Mouse (Mus musculus) hindbrain, embryonic 13.5 days (tissue): ENCODE measurements around the gene Armc8. TPM values are rescaled to one million over a fixed set of nuclear protein-coding genes. Genes with fewer than 3 reads are reported as not detected.
A peak's percentile ranks its signal among the peaks of the same experiment; 100 is the strongest.
"Not testable (repeated sequence)": the region's sequence is repeated elsewhere in the genome, so short reads cannot be mapped to it uniquely, and the experiment has no call there.

Experiments used
- ATAC-seq: fragments of 200-750 bp; cut with Nextera tagmentation; 2 replicates; pipeline ENCODE4 v1.8.0; 2017; ENCODE audit warnings: moderate TSS enrichment; ENCODE audit not compliant: low FRiP score
- H3K27ac ChIP-seq: fragments of 300-500 bp; sonication (generic); 2 replicates; pipeline ENCODE4 v1.5.1; 2015; ENCODE audit warnings: inconsistent platforms, mild to moderate bottlenecking, moderate library complexity
- H3K27me3 ChIP-seq: fragments of 300-500 bp; sonication (generic); 2 replicates; pipeline ENCODE4 v1.6.1; 2015; ENCODE audit warnings: mild to moderate bottlenecking, inconsistent platforms
- H3K36me3 ChIP-seq: fragments of 300-500 bp; sonication (generic); 2 replicates; pipeline ENCODE4 v1.6.1; 2015; ENCODE audit warnings: mild to moderate bottlenecking, inconsistent platforms
- H3K4me1 ChIP-seq: fragments of 300-500 bp; sonication (generic); replicated peaks from 2 replicates; pipeline ENCODE4 v1.6.1; 2015; ENCODE audit warnings: inconsistent platforms
- H3K4me2 ChIP-seq: fragments of 300-500 bp; sonication (generic); 2 replicates; pipeline ENCODE4 v1.6.1; 2015; ENCODE audit warnings: inconsistent platforms, mild to moderate bottlenecking, moderate library complexity
- H3K4me3 ChIP-seq: fragments of 300-500 bp; sonication (generic); 2 replicates; pipeline ENCODE4 v1.5.1; 2015; ENCODE audit warnings: mild to moderate bottlenecking, inconsistent platforms
- H3K9ac ChIP-seq: fragments of 300-500 bp; sonication (generic); 2 replicates; pipeline ENCODE4 v1.6.1; 2015; ENCODE audit warnings: mild to moderate bottlenecking, inconsistent platforms
- H3K9me3 ChIP-seq: fragments of 300-500 bp; sonication (generic); 2 replicates; pipeline ENCODE4 v1.6.1; 2016; ENCODE audit warnings: inconsistent platforms
- WGBS: fragments of 180-500 bp; shearing (Covaris S2); methylation state at CpG from one replicate; pipeline ENCODE4 v1.1.7; 2015; 5-methylcytosine and 5-hydroxymethylcytosine counted together
- polyA plus RNA-seq: library from polyadenylated mRNA; unstranded; fragments of >200 nt; fragmentation: Nextera tagmentation; extraction: Ambion mirVana; gene quantifications from 2 replicates; pipeline ENCODE4 v1.2.1, GENCODE M21; 2015

The Armc8 gene
- 63.7 and 68.9 TPM in 2 replicates for polyA plus RNA-seq

DNA sequence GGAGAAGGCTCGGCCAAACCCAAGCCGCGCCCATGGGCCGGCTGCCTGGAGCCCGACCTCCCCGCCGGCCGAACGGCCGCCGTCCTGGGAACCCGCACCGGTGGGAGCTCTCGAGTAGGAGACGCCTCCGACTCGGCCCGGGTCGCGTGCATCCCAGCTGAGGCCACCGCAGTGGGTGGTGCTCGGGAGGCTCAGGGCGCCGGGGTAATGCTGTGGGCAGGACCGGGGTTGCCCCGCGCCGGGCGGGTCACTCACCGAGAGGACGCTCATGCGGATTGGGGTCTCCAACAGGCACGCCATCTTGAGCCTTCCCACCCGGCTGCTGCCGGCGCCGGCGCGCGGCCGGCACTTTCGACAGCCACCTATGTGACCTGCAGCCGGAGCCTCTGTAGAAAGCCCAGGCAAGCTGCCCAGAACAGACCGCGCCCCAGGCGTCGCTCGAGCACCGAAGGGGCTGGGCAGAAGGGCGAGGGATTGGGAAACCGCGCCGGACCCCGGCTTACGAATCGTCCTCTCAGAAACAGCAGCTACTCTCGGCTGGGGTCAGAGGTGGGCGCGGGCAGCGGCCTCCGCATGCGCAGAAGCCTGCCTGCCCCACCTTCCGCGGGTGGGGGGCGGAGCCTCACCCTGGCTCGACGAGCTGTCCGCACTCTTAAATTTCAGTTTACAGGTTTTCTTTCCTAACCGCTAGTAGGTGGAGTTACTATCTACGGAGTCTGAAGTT lies at the start of gene Armc8:
Armc8 (minus strand) TSS at position 553 of the 724 bp plus-strand sequence.
- peak within 1 kb of the TSS; percentile 97 for H3K27ac ChIP-seq
- H3K9me3 ChIP-seq, result no peaks in the 10 kb centered on the region

DNA sequence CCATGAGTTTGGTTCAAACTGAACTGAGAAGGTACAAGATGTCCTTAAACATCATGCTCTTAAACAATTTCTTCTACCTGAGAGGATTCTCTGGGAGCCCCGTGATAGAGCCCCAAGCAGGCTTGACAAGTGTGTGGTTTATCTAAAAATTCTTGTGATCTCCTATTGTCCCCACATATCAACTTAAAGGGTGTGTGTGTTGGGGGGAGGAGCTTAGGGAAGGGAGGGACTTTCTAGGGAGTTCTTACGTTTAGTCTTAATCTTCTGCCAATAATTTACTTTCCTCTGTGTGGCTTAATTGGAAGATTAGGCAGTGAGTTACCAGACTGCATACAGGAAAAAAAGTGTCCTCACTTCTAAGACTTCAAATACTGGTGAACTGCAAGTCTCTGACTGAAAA lies 43.5 kb upstream of the Armc8 start, which contains the start of gene A4gnt:
A4gnt (plus strand) TSS at position 301 of the 400 bp plus-strand sequence.
- no peaks in the 10 kb centered on the region for H3K36me3 ChIP-seq
- H3K9ac ChIP-seq, result no peak within 1 kb of the TSS
- WGBS, result 77% methylated on average over 2 of the region's 2 CpGs
- H3K27me3 ChIP-seq, result no peaks in the 10 kb centered on the region
- no peaks in the 10 kb centered on the region for H3K4me1 ChIP-seq
- no peak within 1 kb of the TSS for H3K27ac ChIP-seq
- H3K9me3 ChIP-seq, result no peaks in the 10 kb centered on the region
- no peak for ATAC-seq
- no peak within 1 kb of the TSS for H3K4me3 ChIP-seq
- H3K4me2 ChIP-seq, result no peak within 1 kb of the TSS

More for the DNA sequence above, at the start of gene Armc8:
- H3K9ac ChIP-seq, result peak within 1 kb of the TSS; percentile 92
- WGBS, result under 1% methylated on average over 61 of the region's 70 CpGs
- H3K36me3 ChIP-seq, result no peaks in the 10 kb centered on the region
- peaks cover 22% of the 10 kb centered on the region for H3K4me1 ChIP-seq
- peak within 1 kb of the TSS; percentile 97 for H3K4me3 ChIP-seq
- ATAC-seq, result peak; percentile 94
- peaks cover 13% of the 10 kb centered on the region; the same call in 1 of the 2 replicates for H3K27me3 ChIP-seq
- H3K4me2 ChIP-seq, result peak within 1 kb of the TSS; percentile 92

DNA sequence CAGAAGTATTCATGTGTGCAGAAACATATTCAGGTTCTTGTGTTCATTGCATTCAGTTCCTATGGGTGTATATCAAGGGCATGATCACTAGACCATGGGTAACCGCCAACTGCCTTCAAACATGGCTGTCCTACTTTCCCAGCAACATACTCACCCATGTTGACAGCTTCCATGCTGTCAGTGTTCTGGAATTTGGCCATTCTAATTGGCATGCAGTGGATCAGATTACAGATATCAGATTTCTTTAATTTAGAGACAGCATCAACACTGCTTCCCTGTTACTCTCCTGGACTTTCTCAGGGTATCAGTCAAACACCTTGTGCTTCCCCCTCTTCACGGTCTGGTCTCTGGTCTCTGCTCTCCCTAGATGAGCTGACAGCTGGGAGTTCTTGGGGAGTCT lies 34.9 kb upstream of the Armc8 start:
- Histone ChIP-seq H3K9me3 (no peaks in the 10 kb centered on the region), H3K4me3 (no peak overlapping the region), H3K27ac (no peak overlapping the region), H3K27me3 (no peaks in the 10 kb centered on the region), H3K4me2 (no peak overlapping the region), H3K9ac (no peak overlapping the region), H3K36me3 (no peaks in the 10 kb centered on the region), H3K4me1 (no peaks in the 10 kb centered on the region)
- WGBS, result 91% methylated on average over 2 of the region's 2 CpGs
- ATAC-seq, result no peak

DNA sequence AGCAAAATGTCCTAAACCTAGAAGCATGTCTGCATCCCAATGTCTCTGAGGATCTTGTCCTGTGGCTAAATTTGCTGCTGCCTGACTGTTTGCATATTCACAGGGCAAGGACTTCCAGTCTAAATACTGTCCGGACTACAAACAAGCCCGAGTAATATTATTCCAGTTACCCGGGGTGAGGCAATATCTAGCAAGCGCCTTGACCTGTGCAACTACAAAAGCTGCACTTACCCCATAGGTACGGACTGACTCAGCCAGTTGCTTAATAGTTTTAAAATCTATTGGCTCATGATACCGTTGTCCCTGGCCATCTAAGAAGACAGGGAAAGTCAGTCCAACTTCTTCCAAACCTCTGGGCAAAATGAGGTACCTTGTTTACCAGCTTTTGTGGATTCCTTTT lies 30.4 kb upstream of the Armc8 start:
- not testable (repeated sequence) for H3K4me2 ChIP-seq, H3K9ac ChIP-seq, H3K27ac ChIP-seq, ATAC-seq, H3K4me1 ChIP-seq, H3K36me3 ChIP-seq, H3K9me3 ChIP-seq, H3K27me3 ChIP-seq, H3K4me3 ChIP-seq
- WGBS, result 97% methylated on average over 6 of the region's 6 CpGs

DNA sequence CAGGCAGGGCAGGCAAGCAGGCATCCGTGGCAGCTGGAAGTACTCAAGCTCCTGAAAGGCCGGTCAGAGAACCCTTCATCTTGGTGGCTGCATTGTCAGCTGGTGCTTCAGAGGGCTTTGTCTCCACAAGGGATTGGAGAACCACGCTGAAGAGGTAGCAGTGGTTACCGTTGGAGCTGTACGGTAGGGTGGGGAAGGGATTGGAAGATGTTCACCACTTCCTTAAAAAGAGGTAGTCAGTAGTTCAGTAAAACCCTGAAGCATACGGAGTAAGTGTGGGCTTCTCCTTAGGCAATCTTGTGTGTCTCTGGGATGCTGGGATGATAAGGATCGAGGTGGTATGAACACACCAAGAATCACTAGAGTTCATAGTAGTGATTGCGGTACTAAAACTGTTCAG lies 22.4 kb upstream of the Armc8 start:
- no peak for ATAC-seq
- H3K36me3 ChIP-seq, result no peaks in the 10 kb centered on the region
- H3K4me2 ChIP-seq, result no peak overlapping the region
- H3K27me3 ChIP-seq, result no peaks in the 10 kb centered on the region
- no peaks in the 10 kb centered on the region for H3K4me1 ChIP-seq
- no peak overlapping the region for H3K9ac ChIP-seq
- WGBS, result 84% methylated on average over 8 of the region's 8 CpGs
- H3K27ac ChIP-seq, result no peak overlapping the region
- H3K4me3 ChIP-seq, result no peak overlapping the region
- H3K9me3 ChIP-seq, result no peaks in the 10 kb centered on the region

DNA sequence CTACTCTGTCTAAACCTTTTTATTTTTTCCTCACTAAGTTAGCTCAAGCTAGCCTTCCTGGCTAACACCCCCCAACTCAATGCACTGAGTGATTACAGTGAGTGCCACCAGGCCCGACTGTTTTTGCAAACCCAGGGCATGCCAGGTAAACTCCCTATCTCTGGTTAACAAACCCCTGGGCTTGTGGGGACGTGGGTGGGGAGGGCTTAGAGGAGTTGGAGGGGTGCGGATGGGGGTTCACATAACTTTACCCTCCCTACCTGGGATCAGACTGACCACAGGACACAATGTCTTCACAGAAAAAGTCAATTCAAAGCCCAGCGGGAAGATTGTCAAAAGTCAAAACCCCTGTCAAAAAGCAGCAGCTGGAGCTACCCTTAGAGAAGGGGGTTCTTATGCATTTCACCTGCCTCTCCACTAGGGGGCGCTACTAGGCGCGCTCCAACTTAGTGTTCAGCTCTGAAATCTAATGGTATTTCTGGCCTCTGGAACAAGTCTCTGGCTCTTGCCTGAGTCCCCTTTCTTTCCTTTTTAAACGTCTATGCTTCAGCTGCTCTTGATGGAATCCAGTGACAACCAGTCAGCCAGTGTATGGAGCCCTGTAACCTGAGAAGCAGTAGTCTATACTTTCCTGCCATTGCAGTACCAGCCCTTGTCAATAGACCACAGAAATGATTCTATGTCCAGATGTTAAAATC lies 19.0 kb upstream of the Armc8 start:
- H3K27ac ChIP-seq, result no peak overlapping the region
- H3K27me3 ChIP-seq, result no peaks in the 10 kb centered on the region
- WGBS, result 31% methylated on average over 8 of the region's 8 CpGs
- peaks cover 27% of the 10 kb centered on the region for H3K36me3 ChIP-seq
- H3K4me3 ChIP-seq, result no peak overlapping the region
- no peak for ATAC-seq
- no peak overlapping the region for H3K4me2 ChIP-seq
- no peaks in the 10 kb centered on the region for H3K9me3 ChIP-seq
- no peak overlapping the region for H3K9ac ChIP-seq
- H3K4me1 ChIP-seq, result no peaks in the 10 kb centered on the region

DNA sequence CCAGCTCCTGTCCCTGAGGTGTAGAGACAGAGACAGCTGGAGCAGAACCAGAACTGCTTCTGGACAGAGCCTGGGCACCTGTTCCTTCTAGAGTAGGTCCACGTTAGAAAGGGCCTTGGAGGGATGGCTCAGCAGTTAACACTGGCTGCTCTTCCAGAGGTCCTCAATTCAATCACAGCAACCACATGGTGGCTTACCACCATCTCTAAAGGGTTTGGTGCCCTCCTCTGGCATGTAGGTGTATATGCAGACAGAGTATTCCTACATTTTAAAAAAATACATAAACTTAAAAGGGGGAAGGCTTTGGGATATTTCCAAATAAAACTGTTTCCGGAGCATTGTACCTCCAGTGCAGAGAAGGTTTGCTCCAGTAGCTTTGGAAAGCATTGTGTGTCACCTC lies 12.0 kb upstream of the Armc8 start:
- 52% methylated on average over 2 of the region's 2 CpGs for WGBS

DNA sequence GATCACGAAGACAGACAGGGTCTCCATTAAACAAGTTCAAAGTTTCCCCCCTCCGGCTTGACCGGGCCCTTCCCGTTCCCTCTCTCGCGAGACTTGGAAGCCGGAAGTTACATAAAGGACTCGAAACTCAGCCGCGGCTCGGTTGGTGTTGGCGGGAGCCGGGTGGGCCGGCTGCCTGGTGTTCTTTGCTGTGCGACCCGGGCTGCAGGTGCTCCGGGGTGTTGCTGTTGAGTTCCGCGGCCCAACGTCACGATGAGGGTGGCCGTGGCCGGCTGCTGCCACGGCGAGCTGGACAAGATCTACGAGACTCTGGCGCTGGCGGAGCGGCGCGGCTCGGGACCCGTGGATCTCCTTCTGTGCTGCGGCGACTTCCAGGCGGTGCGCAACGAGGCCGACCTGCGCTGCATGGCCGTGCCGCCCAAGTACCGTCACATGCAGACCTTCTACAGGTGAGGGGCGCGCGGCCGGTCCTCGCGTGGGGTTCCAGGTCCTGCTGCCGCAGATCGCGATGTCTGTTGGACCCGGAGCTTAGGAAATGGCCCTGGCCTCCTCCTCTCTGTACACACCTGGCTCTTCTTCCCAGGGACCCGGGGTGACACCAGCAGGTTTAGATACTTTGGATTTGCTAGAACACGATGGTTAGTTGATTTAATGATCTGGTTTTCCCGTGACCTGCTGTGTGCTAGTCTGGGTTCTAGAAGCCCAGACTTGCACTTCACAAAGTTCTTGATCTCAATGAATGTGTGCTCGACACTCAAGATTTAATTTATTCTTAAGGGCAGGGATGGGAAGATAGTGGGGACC lies 7.2 kb upstream of the Armc8 start, which contains the start of gene Dbr1:
Dbr1 (plus strand) TSS at position 123 of the 804 bp plus-strand sequence.
- under 1% methylated on average over 57 of the region's 57 CpGs for WGBS
- Histone ChIP-seq H3K27ac (peak within 1 kb of the TSS; percentile 77), H3K4me1 (peaks cover 16% of the 10 kb centered on the region), H3K4me2 (peak within 1 kb of the TSS; percentile 77), H3K9ac (peak within 1 kb of the TSS; percentile 95), H3K9me3 (no peaks in the 10 kb centered on the region), H3K36me3 (peaks cover 8% of the 10 kb centered on the region), H3K4me3 (peak within 1 kb of the TSS; percentile 94), H3K27me3 (peaks cover 11% of the 10 kb centered on the region; the same call in 1 of the 2 replicates)
- peak; percentile 97 for ATAC-seq

More for the DNA sequence above, 12.0 kb upstream of the Armc8 start:
- Histone ChIP-seq H3K27ac (no peak overlapping the region), H3K9ac (no peak overlapping the region), H3K27me3 (no peaks in the 10 kb centered on the region), H3K36me3 (peaks cover 47% of the 10 kb centered on the region), H3K9me3 (no peaks in the 10 kb centered on the region), H3K4me2 (no peak overlapping the region), H3K4me3 (no peak overlapping the region), H3K4me1 (peaks cover 16% of the 10 kb centered on the region)
- ATAC-seq, result no peak

DNA sequence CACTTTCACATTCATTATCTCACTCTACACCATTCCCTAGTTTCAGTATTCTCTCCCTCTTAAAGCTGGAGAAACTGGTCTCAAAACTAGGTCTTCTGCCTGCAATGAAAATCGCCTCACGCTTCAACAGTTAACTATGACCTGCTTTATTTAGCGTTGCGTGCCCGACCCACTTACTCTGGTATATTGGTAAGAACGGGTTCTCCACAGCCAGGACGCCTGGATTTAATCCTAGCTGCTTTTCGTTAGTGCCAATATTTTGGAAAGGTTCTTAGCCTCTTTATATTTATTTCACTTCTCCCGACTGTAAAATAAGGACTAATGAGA lies 335 bp upstream of the Armc8 start:
- H3K4me2 ChIP-seq, result peak overlapping the region; percentile 92
- 2% methylated on average over 9 of the region's 9 CpGs for WGBS
- H3K9ac ChIP-seq, result peak overlapping the region; percentile 92
- peak overlapping the region; percentile 97 for H3K4me3 ChIP-seq
- peaks cover 20% of the 10 kb centered on the region for H3K4me1 ChIP-seq
- H3K9me3 ChIP-seq, result no peaks in the 10 kb centered on the region
- H3K27ac ChIP-seq, result peak overlapping the region; percentile 97
- H3K27me3 ChIP-seq, result peaks cover 13% of the 10 kb centered on the region; the same call in 1 of the 2 replicates
- H3K36me3 ChIP-seq, result no peaks in the 10 kb centered on the region
- peak; percentile 64 for ATAC-seq

DNA sequence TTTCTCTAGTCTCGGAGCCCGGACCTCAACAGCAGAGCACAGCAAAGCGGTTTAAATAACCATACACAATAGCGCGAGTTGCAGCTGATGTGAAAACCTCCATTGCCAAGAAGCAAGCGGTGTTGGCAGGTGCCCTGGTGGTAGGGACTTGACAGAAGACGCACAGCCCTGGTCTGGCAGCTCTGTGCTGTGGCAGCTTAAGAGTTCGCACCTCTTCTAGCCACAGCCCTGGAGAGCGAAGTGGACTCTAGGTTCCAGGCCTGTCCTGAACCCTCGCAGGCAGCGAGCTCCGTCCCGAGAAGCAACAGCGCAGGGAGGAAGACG lies 714 bp downstream of the Armc8 start:
- Histone ChIP-seq H3K4me1 (peaks cover 25% of the 10 kb centered on the region), H3K36me3 (no peaks in the 10 kb centered on the region), H3K27ac (peak overlapping the region; percentile 97), H3K4me2 (peak overlapping the region; percentile 92), H3K9me3 (no peaks in the 10 kb centered on the region), H3K4me3 (peak overlapping the region; percentile 97), H3K27me3 (peaks cover 10% of the 10 kb centered on the region; the same call in 1 of the 2 replicates), H3K9ac (peak overlapping the region; percentile 92)
- peak; percentile 76 for ATAC-seq
- under 1% methylated on average over 15 of the region's 15 CpGs for WGBS

DNA sequence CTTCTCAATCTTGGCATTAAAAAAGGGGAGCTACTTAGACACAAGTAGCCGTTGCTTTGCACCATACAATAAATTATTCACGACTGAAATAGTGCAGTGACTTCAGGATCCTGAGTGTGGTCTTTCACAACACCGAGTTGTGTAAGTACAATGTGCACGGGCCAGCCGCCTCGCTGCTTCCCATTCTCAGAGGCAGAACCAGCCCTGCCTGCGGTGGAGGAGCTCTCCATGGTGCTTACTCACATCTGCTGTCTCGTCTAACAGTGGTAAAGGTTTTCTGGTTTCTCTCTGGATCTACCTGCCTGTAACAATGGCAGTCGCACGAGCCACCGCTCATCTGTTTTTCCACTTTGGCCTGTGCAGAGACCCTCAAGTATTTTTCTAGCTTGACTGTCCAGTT lies 5.0 kb downstream of the Armc8 start:
- no peak overlapping the region for H3K27ac ChIP-seq
- WGBS, result 31% methylated on average over 11 of the region's 11 CpGs
- H3K4me1 ChIP-seq, result peaks cover 18% of the 10 kb centered on the region
- no peak overlapping the region for H3K9ac ChIP-seq
- H3K4me2 ChIP-seq, result no peak overlapping the region
- H3K4me3 ChIP-seq, result no peak overlapping the region
- H3K36me3 ChIP-seq, result no peaks in the 10 kb centered on the region
- no peaks in the 10 kb centered on the region for H3K27me3 ChIP-seq
- no peak for ATAC-seq
- H3K9me3 ChIP-seq, result no peaks in the 10 kb centered on the region

DNA sequence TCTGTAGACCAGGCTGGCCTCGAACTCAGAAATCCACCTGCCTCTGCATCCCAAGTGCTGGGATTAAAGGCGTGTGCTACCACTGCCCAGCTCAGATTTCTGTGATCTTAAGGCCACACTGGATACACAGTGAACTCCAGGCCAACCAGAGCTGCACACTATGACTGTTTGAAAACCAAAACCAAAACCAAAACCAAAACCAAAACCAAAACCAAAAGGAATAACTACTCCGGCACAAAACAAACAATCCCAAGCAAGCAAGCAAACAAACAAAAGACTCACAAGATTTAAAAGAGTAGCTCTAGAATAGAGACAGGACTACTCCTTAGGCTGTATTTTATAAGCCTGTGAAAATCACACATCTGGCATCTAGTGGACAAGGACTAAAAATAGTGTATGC lies 8.3 kb downstream of the Armc8 start:
- no peaks in the 10 kb centered on the region for H3K36me3 ChIP-seq
- H3K9me3 ChIP-seq, result no peaks in the 10 kb centered on the region
- H3K9ac ChIP-seq, result no peak overlapping the region
- H3K4me3 ChIP-seq, result no peak overlapping the region
- H3K4me2 ChIP-seq, result no peak overlapping the region
- 95% methylated on average over 3 of the region's 3 CpGs for WGBS
- 0 out of 2 replicates have a peak, but pooled peaks cover 5% of the 10 kb centered on the region for H3K4me1 ChIP-seq
- H3K27me3 ChIP-seq, result no peaks in the 10 kb centered on the region
- ATAC-seq, result no peak
- no peak overlapping the region for H3K27ac ChIP-seq
